Mouse (Mus musculus) stomach, postnatal 0 days (tissue): Measurements from ENCODE around the gene Gm8947. TPM values are rescaled to one million over a fixed set of nuclear protein-coding genes. Genes with fewer than 3 reads are reported as not detected.

ENCODE experiments used
- ATAC-seq: fragments of 200-750 bp; cut with Nextera tagmentation; 2 replicates; pipeline ENCODE4 v1.8.0; 2017; ENCODE audit not compliant: low FRiP score, low TSS enrichment
- DNase-seq: peaks from one replicate; pipeline ENCODE4 v3.0.0-alpha.2; 2016; ENCODE audit warnings: low spot score
- H3K27ac ChIP-seq: fragments of 300-500 bp; sonication (generic); replicated peaks from 2 replicates; pipeline ENCODE4 v1.5.1; 2014; ENCODE audit warnings: mild to moderate bottlenecking, control low read depth
- H3K27me3 ChIP-seq: fragments of 300-500 bp; sonication (generic); 2 replicates; pipeline ENCODE4 v1.6.1; 2014; ENCODE audit warnings: low read length; ENCODE audit not compliant: control insufficient read depth, insufficient read depth
- H3K36me3 ChIP-seq: fragments of 300-500 bp; sonication (generic); 2 replicates; pipeline ENCODE4 v1.6.1; 2014; ENCODE audit warnings: low read length, mixed read lengths; ENCODE audit not compliant: control insufficient read depth, insufficient read depth
- H3K4me1 ChIP-seq: fragments of 300-500 bp; sonication (generic); replicated peaks from 2 replicates; pipeline ENCODE4 v1.6.1; 2014; ENCODE audit warnings: antibody characterized with exemption; ENCODE audit not compliant: control insufficient read depth, insufficient read depth
- H3K4me2 ChIP-seq: fragments of 300-500 bp; sonication (generic); replicated peaks from 2 replicates; pipeline ENCODE4 v1.6.1; 2014; ENCODE audit warnings: low read depth, mild to moderate bottlenecking, control low read depth, moderate library complexity
- H3K4me3 ChIP-seq: fragments of 300-500 bp; sonication (generic); 2 replicates; pipeline ENCODE4 v1.5.1; 2014; ENCODE audit warnings: low read depth, low read length, control low read depth
- H3K9ac ChIP-seq: fragments of 300-500 bp; sonication (generic); 2 replicates; pipeline ENCODE4 v1.6.1; 2014; ENCODE audit warnings: mild to moderate bottlenecking, low read length, control low read depth, mixed read lengths
- H3K9me3 ChIP-seq: fragments of 300-500 bp; sonication (generic); 2 replicates; pipeline ENCODE4 v1.6.1; 2016; ENCODE audit warnings: low read length; ENCODE audit not compliant: control insufficient read depth
- CTCF ChIP-seq: IDR thresholded peaks from 2 replicates; pipeline ENCODE4 v1.5.1; 2016; ENCODE audit warnings: antibody characterized with exemption, low read depth, mild to moderate bottlenecking, moderate library complexity
- EP300 ChIP-seq: optimal IDR thresholded peaks from 2 replicates; pipeline ENCODE3; 2016; ENCODE audit warnings: antibody characterized with exemption
- WGBS: fragments of 180-500 bp; shearing (Covaris S2); extraction: QIAGEN DNeasy Blood & Tissue Kit; methylation state at CpG from one replicate; pipeline ENCODE4 v1.1.7; 2014; 5-methylcytosine and 5-hydroxymethylcytosine counted together
- polyA plus RNA-seq: library from polyadenylated mRNA; unstranded; fragments of >200 nt; fragmentation: Nextera tagmentation; extraction: Ambion mirVana; gene quantifications from 2 replicates; pipeline ENCODE4 v1.2.1, GENCODE M21; 2015

The Gm8947 gene
- polyA plus RNA-seq, 1 experiment from 2014 or later: 0.05 TPM

DNA sequence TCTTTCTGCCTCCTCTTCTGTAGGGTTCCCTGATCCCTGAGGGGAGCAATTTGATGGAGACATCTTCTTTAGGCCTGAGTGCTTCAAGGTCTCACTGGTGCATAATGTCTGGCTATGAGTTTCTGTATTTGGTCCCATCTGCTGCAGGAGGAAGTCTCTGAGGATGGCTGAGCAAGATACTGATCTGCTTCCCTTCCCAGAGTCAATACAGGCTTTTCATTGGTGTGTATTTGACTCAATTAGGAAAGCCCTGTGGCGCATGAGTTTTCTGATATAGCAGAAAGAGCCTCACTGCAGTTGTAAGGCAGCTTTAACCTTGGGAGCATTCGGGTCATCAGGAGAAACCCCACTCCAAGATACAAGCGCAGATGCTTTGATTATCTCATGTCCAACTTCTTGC is 36.0 kb upstream of the Gm8947 start:
- Histone ChIP-seq H3K36me3 (no peaks in the 10 kb centered on the region), H3K4me1 (no peaks in the 10 kb centered on the region), H3K9me3 (no peaks in the 10 kb centered on the region), H3K9ac (no peak overlapping the region), H3K27ac (no peak overlapping the region), H3K4me3 (no peak overlapping the region), H3K4me2 (no peak overlapping the region), H3K27me3 (no peaks in the 10 kb centered on the region)
- DNase-seq (no peak), ATAC-seq (no peak)
- no peak for TF ChIP-seq EP300
- no peak for TF ChIP-seq CTCF
- 87% methylated on average over 3 of the region's 3 CpGs for WGBS

DNA sequence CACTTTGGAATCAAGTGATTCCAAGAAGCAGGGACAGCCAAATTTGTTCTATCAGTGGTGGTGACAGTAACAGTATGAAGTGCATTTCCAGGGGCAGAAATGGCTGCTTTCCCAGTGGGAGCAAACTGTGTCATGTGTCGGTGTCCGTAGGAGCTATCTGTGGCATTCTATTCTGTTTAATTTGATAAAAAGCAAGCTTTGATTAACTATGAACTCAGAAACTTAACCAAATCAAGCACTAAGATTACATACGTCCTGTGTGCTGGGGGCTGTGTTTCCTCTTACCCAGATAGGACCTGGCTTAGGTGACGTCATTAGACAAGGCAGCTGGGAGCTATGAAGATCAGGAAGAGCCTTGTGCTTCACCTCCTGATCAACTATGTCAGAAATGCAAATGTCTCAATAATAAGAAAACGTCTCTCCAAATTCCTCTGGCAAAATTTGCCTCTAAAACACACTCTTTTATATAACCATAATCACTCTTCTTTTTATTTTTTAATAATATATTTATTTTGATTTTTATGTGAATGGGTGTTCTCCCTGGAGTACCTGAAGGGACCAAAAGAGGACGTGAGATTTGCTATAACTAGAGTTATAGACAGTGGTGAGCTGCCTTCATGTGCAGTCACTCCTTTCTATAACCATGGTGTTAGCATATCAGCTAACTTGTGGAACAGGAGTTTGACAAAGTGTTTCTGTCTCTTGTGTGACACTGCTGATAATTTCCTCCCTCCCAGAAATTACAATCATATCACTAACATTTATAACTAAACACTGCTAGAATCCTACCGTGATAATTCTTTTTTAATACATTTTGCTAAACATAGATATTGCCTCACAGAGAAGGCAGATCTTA is 35.2 kb upstream of the Gm8947 start:
- H3K27me3 ChIP-seq: no peaks in the 10 kb centered on the region
- H3K4me1 ChIP-seq: no peaks in the 10 kb centered on the region
- H3K4me3 ChIP-seq: no peak overlapping the region
- no peaks in the 10 kb centered on the region for H3K36me3 ChIP-seq
- no peaks in the 10 kb centered on the region for H3K9me3 ChIP-seq
- no peak overlapping the region for H3K9ac ChIP-seq
- DNase-seq (no peak), ATAC-seq (no peak)
- no peak overlapping the region for H3K27ac ChIP-seq
- 63% methylated on average over 7 of the region's 7 CpGs for WGBS
- H3K4me2 ChIP-seq: no peak overlapping the region
- TF ChIP-seq CTCF: no peak
- TF ChIP-seq EP300: no peak

DNA sequence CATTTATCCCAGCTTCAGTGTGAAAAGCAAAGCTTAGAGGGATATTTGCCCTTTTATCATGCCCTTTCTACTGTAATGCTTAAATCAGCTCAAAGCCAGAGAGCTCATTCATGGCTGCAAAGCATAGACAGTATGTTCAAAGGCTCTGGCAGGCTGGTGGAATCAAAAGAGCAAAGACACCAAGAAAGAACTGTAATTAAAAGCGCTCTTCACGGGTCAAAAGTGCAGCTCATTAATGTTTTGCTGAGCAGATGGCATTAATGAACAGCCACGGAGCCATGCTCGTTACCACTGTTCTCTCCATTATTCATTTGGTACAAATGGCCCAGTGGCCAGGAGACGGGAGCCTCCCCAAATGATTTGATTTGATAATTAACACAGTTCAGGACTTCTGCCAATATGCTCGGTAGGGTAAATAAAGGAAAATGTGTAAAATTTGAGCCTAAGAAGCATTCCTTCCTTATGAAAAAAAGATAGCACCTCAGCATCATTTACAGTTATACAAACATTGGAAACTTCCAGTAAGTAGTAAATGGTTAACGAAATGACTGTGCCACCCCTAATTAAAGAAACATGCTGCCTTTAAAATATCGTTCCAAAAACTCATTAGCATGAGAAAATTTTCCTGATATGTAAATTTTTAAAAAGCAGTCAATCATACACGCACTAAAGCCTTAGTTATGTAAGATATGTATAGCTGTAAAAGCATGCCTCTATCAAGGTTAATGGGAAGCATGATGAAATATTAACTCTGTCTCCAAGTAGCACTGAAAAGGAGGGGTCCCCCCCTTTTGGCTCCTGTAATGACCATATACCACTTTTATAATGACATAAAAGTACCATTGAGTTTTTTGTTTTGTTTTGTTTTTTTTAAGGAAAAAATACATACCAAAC is 34.0 kb upstream of the Gm8947 start:
- TF ChIP-seq EP300: no peak
- TF ChIP-seq CTCF: no peak
- ATAC-seq: no peak
- 68% methylated on average over 9 of the region's 9 CpGs for WGBS

DNA sequence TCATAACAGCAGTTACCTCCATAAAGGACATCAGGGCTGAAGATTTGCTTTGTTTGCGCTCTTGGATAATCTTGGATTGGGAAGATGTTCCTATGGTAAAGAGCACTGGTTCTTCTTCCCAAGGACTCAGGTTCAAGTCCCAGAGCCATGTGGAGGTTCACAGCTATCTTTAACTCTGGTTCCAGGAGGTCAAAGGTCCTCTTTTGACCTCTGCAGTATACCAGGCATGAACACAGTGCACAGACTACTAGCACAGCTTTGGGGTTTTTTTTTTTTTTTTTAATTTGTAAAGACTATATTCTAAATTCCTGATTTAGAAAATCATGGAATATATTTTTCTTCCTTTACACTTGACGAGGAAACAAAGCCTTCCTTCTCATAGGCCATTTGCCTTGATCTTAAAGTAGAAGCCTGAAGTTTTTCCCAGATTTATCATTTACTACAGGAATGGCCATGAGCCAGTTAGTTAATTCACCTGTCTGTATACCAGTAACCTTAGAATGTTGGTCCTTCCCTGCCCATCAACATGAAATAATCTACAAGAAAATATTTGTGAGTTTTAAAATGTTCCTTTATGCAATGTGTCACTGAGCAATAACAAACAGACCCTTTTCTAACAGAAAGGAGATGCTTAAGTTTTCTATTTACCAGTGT is 33.2 kb upstream of the Gm8947 start:
- Histone ChIP-seq H3K4me2 (no peak overlapping the region), H3K4me3 (no peak overlapping the region), H3K27me3 (no peaks in the 10 kb centered on the region), H3K36me3 (no peaks in the 10 kb centered on the region), H3K9me3 (no peaks in the 10 kb centered on the region), H3K27ac (no peak overlapping the region), H3K9ac (no peak overlapping the region), H3K4me1 (no peaks in the 10 kb centered on the region)
- ATAC-seq (no peak), DNase-seq (no peak)
- TF ChIP-seq CTCF (no peak), EP300 (no peak)
- 88% methylated on average over 2 of the region's 2 CpGs for WGBS

More for the DNA sequence above, 34.0 kb upstream of the Gm8947 start:
- Histone ChIP-seq H3K27me3 (no peaks in the 10 kb centered on the region), H3K4me2 (no peak overlapping the region), H3K4me1 (no peaks in the 10 kb centered on the region), H3K9me3 (no peaks in the 10 kb centered on the region), H3K27ac (no peak overlapping the region), H3K9ac (no peak overlapping the region), H3K36me3 (no peaks in the 10 kb centered on the region), H3K4me3 (no peak overlapping the region)
- no peak for DNase-seq

DNA sequence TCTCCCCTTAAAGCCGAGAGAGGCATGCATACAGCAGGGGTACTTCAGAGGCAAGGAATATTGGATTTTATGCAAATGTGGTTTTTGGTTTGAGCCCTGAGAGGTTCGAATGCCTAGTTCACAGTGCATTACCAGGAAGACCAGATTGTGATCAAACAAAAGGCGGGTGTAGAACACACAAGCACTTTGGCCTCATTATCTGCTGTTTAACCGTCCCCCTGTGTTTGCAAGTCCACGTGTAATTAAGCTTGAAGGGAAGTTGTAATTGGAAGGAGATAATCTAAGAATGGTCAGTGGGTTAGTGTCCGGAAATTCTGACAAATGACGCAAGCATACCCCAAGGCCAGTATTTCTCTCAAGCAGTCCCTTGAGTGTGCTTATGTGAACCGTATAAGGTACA is 26.1 kb upstream of the Gm8947 start:
- Histone ChIP-seq H3K27ac (no peak overlapping the region), H3K36me3 (no peaks in the 10 kb centered on the region), H3K4me2 (no peak overlapping the region), H3K9ac (no peak overlapping the region), H3K4me3 (no peak overlapping the region), H3K4me1 (0 out of 2 replicates have a peak, but pooled peaks cover 3% of the 10 kb centered on the region), H3K9me3 (no peaks in the 10 kb centered on the region), H3K27me3 (no peaks in the 10 kb centered on the region)
- 41% methylated on average over 8 of the region's 8 CpGs for WGBS
- DNase-seq (no peak), ATAC-seq (no peak)
- no peak for TF ChIP-seq EP300
- TF ChIP-seq CTCF: no peak
